Mouse (Mus musculus) kidney, adult 2 months (tissue): Measurements from ENCODE around the gene Zyg11a. TPM values are rescaled to one million over a fixed set of nuclear protein-coding genes. Genes with fewer than 3 reads are reported as not detected.
"Not testable (repeated sequence)": the region's sequence is repeated elsewhere in the genome, so short reads cannot be mapped to it uniquely, and the experiment has no call there.

Experiments
- DNase-seq: peaks from one replicate; pipeline ENCODE4 v3.0.0; 2021
- H3K27ac ChIP-seq: fragments of 200-500 bp; 2 replicates; pipeline ENCODE4 v1.5.1; 2012; ENCODE audit warnings: low read depth, low read length, control low read depth, inconsistent platforms; ENCODE audit not compliant: insufficient read depth
- H3K27me3 ChIP-seq: fragments of 200-500 bp; replicated peaks from 2 replicates; pipeline ENCODE4 v1.6.1; 2012; ENCODE audit warnings: mild to moderate bottlenecking, moderate library complexity, low read length, inconsistent platforms; ENCODE audit not compliant: control insufficient read depth, insufficient read depth
- H3K36me3 ChIP-seq: fragments of 200-500 bp; 2 replicates; pipeline ENCODE4 v1.6.1; 2012; ENCODE audit warnings: mild to moderate bottlenecking, moderate library complexity, low read length, inconsistent platforms; ENCODE audit not compliant: control insufficient read depth, insufficient read depth
- H3K4me1 ChIP-seq: fragments of 200-500 bp; 2 replicates; pipeline ENCODE4 v1.6.1; 2011; ENCODE audit warnings: low read length; ENCODE audit not compliant: control insufficient read depth, insufficient read depth
- H3K4me3 ChIP-seq: fragments of 200-500 bp; 2 replicates; pipeline ENCODE4 v1.5.1; 2011; ENCODE audit warnings: mild to moderate bottlenecking, low read depth, low read length, control low read depth; ENCODE audit not compliant: insufficient read depth
- CTCF ChIP-seq: fragments of 200-500 bp; conservative IDR thresholded peaks from 2 replicates; pipeline ENCODE4 v1.5.1; 2011; ENCODE audit warnings: low read depth, mild to moderate bottlenecking, control low read depth, low read length, moderate library complexity, mixed read lengths; ENCODE audit not compliant: insufficient read depth, insufficient read length
- POLR2A ChIP-seq: fragments of 200-500 bp; IDR thresholded peaks from one replicate; pipeline ENCODE4 v1.6.1; 2011; ENCODE audit warnings: low read depth, low read length, control low read depth
- WGBS: fragments of 180-500 bp; shearing (Covaris S2); methylation state at CpG from one replicate; pipeline ENCODE4 v1.1.7; 2018; 5-methylcytosine and 5-hydroxymethylcytosine counted together
- polyA plus RNA-seq: library from polyadenylated mRNA; depleted of rRNA; stranded (reverse); fragments of >200 nt; gene quantifications from 2 replicates; pipeline ENCODE4 v1.2.3, GENCODE M21; 2012; rRNA removed

The Zyg11a gene
- polyA plus RNA-seq, 1 experiment, result 0.11 TPM

- no peak for TF ChIP-seq CTCF
- no peak for TF ChIP-seq POLR2A
- DNase-seq, result peak; percentile 82
- peak within 1 kb of the TSS; percentile 90 for H3K27ac ChIP-seq
- peaks cover 2% of the 10 kb centered on the region; the same call in 1 of the 2 replicates for H3K4me1 ChIP-seq
- H3K27me3 ChIP-seq, result no peaks in the 10 kb centered on the region
- no peaks in the 10 kb centered on the region for H3K36me3 ChIP-seq
- whole genome bisulfite sequencing, result 50% methylated on average over 1 of the region's 1 CpGs
- peak within 1 kb of the TSS; percentile 63 for H3K4me3 ChIP-seq
Observed at GRCm38 (mm10) chr4:108144880-108145279, 73.0 kb downstream of the Zyg11a start, which contains the start of gene Scp2. Scp2 (minus strand) TSS chr4:108144998.

- H3K27me3 ChIP-seq, result no peaks in the 10 kb centered on the region
- TF ChIP-seq CTCF (no peak), POLR2A (no peak)
- no peaks in the 10 kb centered on the region for H3K36me3 ChIP-seq
- peak; percentile 82 for DNase-seq
- peaks cover 2% of the 10 kb centered on the region; the same call in 1 of the 2 replicates for H3K4me1 ChIP-seq
- peak overlapping the region; percentile 90 for H3K27ac ChIP-seq
- H3K4me3 ChIP-seq, result peak overlapping the region; percentile 63
Observed at GRCm38 (mm10) chr4:108143778-108144177, 74.1 kb downstream of the Zyg11a start.

GRCm38 (mm10) chr4:108143178-108143577 lies 74.7 kb downstream of the Zyg11a start:
- H3K27me3 ChIP-seq, H3K4me1 ChIP-seq, H3K36me3 ChIP-seq, DNase-seq: not testable (repeated sequence)
- Histone ChIP-seq H3K4me3 (peak overlapping the region; percentile 63), H3K27ac (peak overlapping the region; percentile 90)
- 59% methylated on average over 2 of the region's 2 CpGs for WGBS

- Histone ChIP-seq H3K4me1 (peaks cover 2% of the 10 kb centered on the region; the same call in 1 of the 2 replicates), H3K4me3 (no peak overlapping the region), H3K36me3 (no peaks in the 10 kb centered on the region), H3K27me3 (no peaks in the 10 kb centered on the region), H3K27ac (no peak overlapping the region)
- TF ChIP-seq CTCF (no peak), POLR2A (no peak)
- WGBS, result 72% methylated on average over 5 of the region's 5 CpGs
- DNase-seq, result no peak
Observed at GRCm38 (mm10) chr4:108136938-108137337, 80.9 kb downstream of the Zyg11a start.

Other genes with a start within 250 kb of the Zyg11a start
- 0.03 and 0.16 TPM in 2 replicates for gene Slc1a7, start 249.7 kb downstream of the Zyg11a start, polyA plus RNA-seq
- 29.8 and 30.4 TPM in 2 replicates for gene Podn, start 121.6 kb downstream of the Zyg11a start, polyA plus RNA-seq
- 532 and 670 TPM in 2 replicates for gene Scp2, start 73.0 kb downstream of the Zyg11a start, polyA plus RNA-seq
- 220 and 261 TPM in 2 replicates for gene Echdc2, start 52.6 kb downstream of the Zyg11a start, polyA plus RNA-seq
- gene Zyg11b, start 83.0 kb upstream of the Zyg11a start, polyA plus RNA-seq, result 8.7 and 9.5 TPM in 2 replicates
- 15.7 and 21.2 TPM in 2 replicates for gene Coa7, start 110.1 kb upstream of the Zyg11a start, polyA plus RNA-seq
- 0.25 TPM in 1 of 2 replicates, not detected in the other for gene Shisal2a, start 165.3 kb upstream of the Zyg11a start, polyA plus RNA-seq
- 6.2 and 7.5 TPM in 2 replicates for gene Gpx7, start 188.9 kb upstream of the Zyg11a start, polyA plus RNA-seq
- 23.7 and 28.8 TPM in 2 replicates for gene Tut4, start 241.4 kb upstream of the Zyg11a start, polyA plus RNA-seq